21 mouse cellular contexts compared by ENCODE assay signal in the genomic region with DNA sequence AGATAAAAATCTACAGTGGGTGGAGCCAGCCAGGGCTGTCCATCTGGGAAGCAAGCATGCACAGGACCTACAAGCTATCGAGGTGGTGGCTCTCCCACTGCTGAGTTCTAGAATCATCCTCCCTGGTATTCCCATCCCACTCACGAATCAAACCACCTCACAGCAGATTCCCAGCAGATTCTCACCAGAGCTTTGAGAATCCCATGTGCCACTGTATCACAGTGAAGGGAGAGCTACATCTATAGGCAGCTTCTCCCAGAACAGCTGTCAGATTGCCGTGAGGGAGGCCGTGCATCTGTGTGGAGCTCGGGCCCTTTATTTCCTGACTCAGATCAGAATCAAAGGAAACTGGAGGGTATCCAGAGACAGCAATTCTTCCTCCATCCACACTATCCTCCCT.
DNase-seq lines count a peak whose midpoint lies in the region; ATAC-seq lines count a peak whose summit lies in the region.
"Had no signal": no experiment of that assay in that cellular context is flagged by ENCODE, and none has a peak within 500 bp of the region (broad histone marks: within the 10 kb centered on the region; RNA-seq: fewer than 3 reads in every experiment).

No protein-coding gene starts in this region.

- no peak overlapping the region for H3K9ac ChIP-seq in forebrain, embryonic 16.5 days (replicated peaks; ENCODE audit: low read depth, low read length)
- H3K9ac ChIP-seq in forebrain, embryonic 11.5 days (ENCODE audit: low read length), result no peak overlapping the region
- H3K9ac ChIP-seq in heart, embryonic 12.5 days, result no peak overlapping the region
- H3K9ac ChIP-seq: embryonic facial prominence, embryonic 15.5 days; forebrain, embryonic 12.5 days; hindbrain, embryonic 14.5 days had no signal

- H3K27me3 ChIP-seq in forebrain, embryonic 16.5 days (replicated peaks; ENCODE audit: control insufficient read depth, insufficient read depth, low read length), result no peaks in the 10 kb centered on the region
- H3K27me3 ChIP-seq in forebrain, embryonic 11.5 days (ENCODE audit: control insufficient read depth, insufficient read depth, low read length), result no peaks in the 10 kb centered on the region
- no peaks in the 10 kb centered on the region for H3K27me3 ChIP-seq in heart, embryonic 12.5 days (replicated peaks)
- H3K27me3 ChIP-seq: embryonic facial prominence, embryonic 15.5 days; forebrain, embryonic 12.5 days; Patski had no signal

- H3K4me1 ChIP-seq in forebrain, embryonic 16.5 days (replicated peaks; ENCODE audit: control insufficient read depth, insufficient read depth, low read length), result no peaks in the 10 kb centered on the region
- no peaks in the 10 kb centered on the region for H3K4me1 ChIP-seq in forebrain, embryonic 11.5 days (replicated peaks; ENCODE audit: control insufficient read depth, insufficient read depth, low read length)
- H3K4me1 ChIP-seq in heart, embryonic 12.5 days (replicated peaks), result 0 out of 2 replicates have a peak, but pooled peaks cover 4% of the 10 kb centered on the region
- H3K4me1 ChIP-seq: embryonic facial prominence, embryonic 15.5 days had no signal

- H3K9me3 ChIP-seq in forebrain, embryonic 16.5 days (ENCODE audit: control insufficient read depth, low read length), result no peaks in the 10 kb centered on the region
- no peaks in the 10 kb centered on the region for H3K9me3 ChIP-seq in forebrain, embryonic 11.5 days (ENCODE audit: control insufficient read depth, low read length)
- H3K9me3 ChIP-seq in heart, embryonic 12.5 days (replicated peaks), result no peaks in the 10 kb centered on the region
- H3K9me3 ChIP-seq: embryonic facial prominence, embryonic 15.5 days; forebrain, embryonic 12.5 days; hindbrain, embryonic 10.5 days had no signal

- no peak overlapping the region for H3K27ac ChIP-seq in forebrain, embryonic 16.5 days (ENCODE audit: low read length)
- no peak overlapping the region for H3K27ac ChIP-seq in forebrain, embryonic 11.5 days (ENCODE audit: low read depth, low read length)
- no peak overlapping the region for H3K27ac ChIP-seq in heart, embryonic 12.5 days (ENCODE audit: poor library complexity, severe bottlenecking)
- H3K27ac ChIP-seq: embryonic facial prominence, embryonic 15.5 days; forebrain, embryonic 12.5 days; hindbrain, embryonic 10.5 days; hindbrain, embryonic 14.5 days had no signal

- ATAC-seq in forebrain, embryonic 16.5 days, result 0 out of 2 replicates have a peak, but pooled peaks have one; percentile 32
- no peak for ATAC-seq in forebrain, embryonic 11.5 days (replicated peaks; ENCODE audit: low FRiP score)
- ATAC-seq in heart, embryonic 12.5 days (ENCODE audit: insufficient number of reproducible peaks, low FRiP score), result 0 out of 2 replicates have a peak, but pooled peaks have one; percentile 11
- ATAC-seq: activated CD4-positive, CD25-positive, alpha-beta regulatory T cell, adult 4 months; intestine, embryonic 16.5 days; Patski had no signal

- H3K4me2 ChIP-seq in forebrain, embryonic 16.5 days (ENCODE audit: low read length), result no peak overlapping the region
- no peak overlapping the region for H3K4me2 ChIP-seq in forebrain, embryonic 11.5 days (ENCODE audit: low read depth, low read length, severe bottlenecking)
- H3K4me2 ChIP-seq in heart, embryonic 12.5 days, result no peak overlapping the region
- H3K4me2 ChIP-seq: embryonic facial prominence, embryonic 15.5 days; forebrain, embryonic 12.5 days; heart, embryonic 11.5 days; hindbrain, embryonic 14.5 days had no signal

- no peak overlapping the region for H3K4me3 ChIP-seq in forebrain, embryonic 16.5 days (replicated peaks; ENCODE audit: low read length)
- no peak overlapping the region for H3K4me3 ChIP-seq in forebrain, embryonic 11.5 days (ENCODE audit: low read depth, low read length)
- no peak overlapping the region for H3K4me3 ChIP-seq in heart, embryonic 12.5 days
- H3K4me3 ChIP-seq: embryonic facial prominence, embryonic 15.5 days; erythroblast, embryonic 14.5 days; forebrain, embryonic 12.5 days; hindbrain, embryonic 10.5 days had no signal

- no peak for DNase-seq in forebrain, embryonic 11.5 days (ENCODE audit: low spot score)
- no peak for DNase-seq in heart, adult 8-10 months (ENCODE audit: low spot score)
- DNase-seq in right cerebral cortex, adult 18-20 months, result peak; percentile 38
- no peak for DNase-seq in right cerebral cortex, postnatal 10 days (ENCODE audit: low spot score in 2 of 2)
- DNase-seq: adrenal gland, postnatal 14 days; cerebellum, adult 18-20 months; cerebellum, adult 9-11 months; cerebellum, postnatal 36 days; gastrocnemius, postnatal 10 days; heart, adult 18-20 months had no signal

- H3K36me3 ChIP-seq in forebrain, embryonic 16.5 days (ENCODE audit: control insufficient read depth, insufficient read depth), result no peaks in the 10 kb centered on the region
- no peaks in the 10 kb centered on the region for H3K36me3 ChIP-seq in forebrain, embryonic 11.5 days (ENCODE audit: control insufficient read depth, insufficient read depth, low read length)
- H3K36me3 ChIP-seq in heart, embryonic 12.5 days, result no peaks in the 10 kb centered on the region
- H3K36me3 ChIP-seq: embryonic facial prominence, embryonic 15.5 days; forebrain, embryonic 12.5 days; hindbrain, embryonic 10.5 days had no signal

- 74% methylated on average over 5 of the region's 5 CpGs for WGBS in forebrain, embryonic 16.5 days
- 83% methylated on average over 5 of the region's 5 CpGs for WGBS in forebrain, embryonic 11.5 days
- 73% methylated on average over 5 of the region's 5 CpGs for WGBS in heart, embryonic 12.5 days
